Mouse (Mus musculus): ENCODE results near the gene Ythdf1.

Ythdf1 gene

GRCm38 (mm10) chr2:180920810-180921400, at the start of gene Ythdf1:
Gene Ythdf1, minus strand, starts transcription at chr2:180920949.
- peak; percentile 94 to 96 for DNase-seq (ENCODE audit: low spot score in 2 of 2)

GRCm38 (mm10) chr2:180967010-180967763, 46.4 kb upstream of the Ythdf1 start, which contains the start of gene Arfgap1:
Gene Arfgap1, plus strand, starts transcription at chr2:180967225.
- peak; percentile 91 to 93 for DNase-seq (ENCODE audit: low spot score in 2 of 2)

- peak in 1 of 2 experiments; percentile 19 for DNase-seq (ENCODE audit: low spot score in 2 of 2)
Observed at GRCm38 (mm10) chr2:180966092-180966882, 45.5 kb upstream of the Ythdf1 start.

GRCm38 (mm10) chr2:180963956-180964355, 43.2 kb upstream of the Ythdf1 start:
- peak; percentile 39 to 54 for DNase-seq (ENCODE audit: low spot score in 2 of 2)

- DNase-seq (ENCODE audit: low spot score in 2 of 2): no peak
Observed at GRCm38 (mm10) chr2:180962616-180963308, 42.0 kb upstream of the Ythdf1 start.

- DNase-seq (ENCODE audit: low spot score in 2 of 2): no peak
Observed at GRCm38 (mm10) chr2:180960187-180960586, 39.4 kb upstream of the Ythdf1 start.

GRCm38 (mm10) chr2:180959605-180960004, 38.9 kb upstream of the Ythdf1 start:
- DNase-seq (ENCODE audit: low spot score in 2 of 2): no peak

- DNase-seq (ENCODE audit: low spot score in 2 of 2): peak in 1 of 2 experiments; percentile 15
Observed at GRCm38 (mm10) chr2:180954061-180955047, 33.6 kb upstream of the Ythdf1 start, which contains the start of gene Nkain4. Gene Nkain4, minus strand, starts transcription at chr2:180954699.

GRCm38 (mm10) chr2:180953638-180954037, 32.9 kb upstream of the Ythdf1 start:
- DNase-seq (ENCODE audit: low spot score in 2 of 2): no peak

GRCm38 (mm10) chr2:180952731-180953171, 32.0 kb upstream of the Ythdf1 start:
- no peak for DNase-seq (ENCODE audit: low spot score in 2 of 2)

GRCm38 (mm10) chr2:180949947-180950346, 29.2 kb upstream of the Ythdf1 start:
- DNase-seq (ENCODE audit: low spot score in 2 of 2): no peak

- DNase-seq (ENCODE audit: low spot score in 2 of 2): no peak
Observed at GRCm38 (mm10) chr2:180941869-180942268, 21.1 kb upstream of the Ythdf1 start.

GRCm38 (mm10) chr2:180940187-180940586, 19.4 kb upstream of the Ythdf1 start:
- DNase-seq (ENCODE audit: low spot score in 2 of 2): no peak

GRCm38 (mm10) chr2:180932418-180932817, 11.7 kb upstream of the Ythdf1 start:
- no peak for DNase-seq (ENCODE audit: low spot score in 2 of 2)

GRCm38 (mm10) chr2:180928723-180929122, 8.0 kb upstream of the Ythdf1 start, which contains the start of gene Birc7:
Gene Birc7, plus strand, starts transcription at chr2:180929023.
- DNase-seq (ENCODE audit: low spot score in 2 of 2): no peak

GRCm38 (mm10) chr2:180925176-180925575, 4.4 kb upstream of the Ythdf1 start:
- peak; percentile 51 to 66 for DNase-seq (ENCODE audit: low spot score in 2 of 2)

- DNase-seq (ENCODE audit: low spot score in 2 of 2): no peak
Observed at GRCm38 (mm10) chr2:180922739-180923138, 2.0 kb upstream of the Ythdf1 start.

GRCm38 (mm10) chr2:180919913-180920809, 588 bp downstream of the Ythdf1 start:
- no peak for DNase-seq (ENCODE audit: low spot score in 2 of 2)

GRCm38 (mm10) chr2:180915886-180916433, 4.8 kb downstream of the Ythdf1 start:
- DNase-seq (ENCODE audit: low spot score in 2 of 2): no peak

All from heart, adult 9 months (tissue).